Mouse (Mus musculus) hindbrain, embryonic 11.5 days (tissue): ENCODE measurements around the gene Cxcl10. TPM values are rescaled to one million over a fixed set of nuclear protein-coding genes. Genes with fewer than 3 reads are reported as not detected.

Experiments used
- ATAC-seq: fragments of 200-750 bp; cut with Nextera tagmentation; 2 replicates; pipeline ENCODE4 v1.8.0; 2017; ENCODE audit warnings: mild to moderate bottlenecking, moderate TSS enrichment, moderate library complexity; ENCODE audit not compliant: low FRiP score
- DNase-seq: peaks from one replicate; pipeline ENCODE4 v3.0.0-alpha.2; 2015; ENCODE audit warnings: low spot score
- H3K27ac ChIP-seq: fragments of 300-500 bp; sonication (generic); 2 replicates; pipeline ENCODE4 v1.5.1; 2014; ENCODE audit warnings: mild to moderate bottlenecking, low read depth, low read length
- H3K27me3 ChIP-seq: fragments of 300-500 bp; sonication (generic); 2 replicates; pipeline ENCODE4 v1.6.1; 2014; ENCODE audit warnings: mild to moderate bottlenecking, low read length, moderate library complexity, mixed read lengths; ENCODE audit not compliant: control insufficient read depth, insufficient read depth
- H3K36me3 ChIP-seq: fragments of 300-500 bp; sonication (generic); 2 replicates; pipeline ENCODE4 v1.6.1; 2014; ENCODE audit warnings: mild to moderate bottlenecking, low read length, moderate library complexity, mixed read lengths; ENCODE audit not compliant: control insufficient read depth, insufficient read depth
- H3K4me1 ChIP-seq: fragments of 300-500 bp; sonication (generic); replicated peaks from 2 replicates; pipeline ENCODE4 v1.6.1; 2014; ENCODE audit warnings: low read length, mixed read lengths; ENCODE audit not compliant: control insufficient read depth, insufficient read depth
- H3K4me2 ChIP-seq: fragments of 300-500 bp; sonication (generic); replicated peaks from 2 replicates; pipeline ENCODE4 v1.6.1; 2014; ENCODE audit warnings: mild to moderate bottlenecking, low read depth, low read length
- H3K4me3 ChIP-seq: fragments of 300-500 bp; sonication (generic); 2 replicates; pipeline ENCODE4 v1.5.1; 2014; ENCODE audit warnings: low read depth, low read length
- H3K9ac ChIP-seq: fragments of 300-500 bp; sonication (generic); 2 replicates; pipeline ENCODE4 v1.6.1; 2014; ENCODE audit warnings: low read depth, low read length
- H3K9me3 ChIP-seq: fragments of 300-500 bp; sonication (generic); 2 replicates; pipeline ENCODE4 v1.6.1; 2016; ENCODE audit warnings: low read length; ENCODE audit not compliant: control insufficient read depth
- WGBS: fragments of 180-500 bp; shearing (Covaris S2); extraction: QIAGEN DNeasy Blood & Tissue Kit; methylation state at CpG from one replicate; pipeline ENCODE4 v1.1.7; 2014; 5-methylcytosine and 5-hydroxymethylcytosine counted together
- polyA plus RNA-seq: library from polyadenylated mRNA; unstranded; fragments of >200 nt; fragmentation: Nextera tagmentation; extraction: Ambion mirVana; gene quantifications from 2 replicates; pipeline ENCODE4 v1.2.1, GENCODE M21; 2014

The Cxcl10 gene
- polyA plus RNA-seq, 1 experiment from 2014 or later = 0.57 TPM

GRCm38 (mm10) chr5:92336743-92337142, 11.9 kb downstream of the Cxcl10 start:
- WGBS = 86% methylated on average over 3 of the region's 3 CpGs
- H3K4me3 ChIP-seq = no peak overlapping the region
- no peaks in the 10 kb centered on the region for H3K36me3 ChIP-seq
- no peaks in the 10 kb centered on the region for H3K9me3 ChIP-seq
- DNase-seq (no peak), ATAC-seq (no peak)
- H3K4me2 ChIP-seq = no peak overlapping the region
- no peak overlapping the region for H3K9ac ChIP-seq
- H3K4me1 ChIP-seq = no peaks in the 10 kb centered on the region
- H3K27ac ChIP-seq = no peak overlapping the region
- no peaks in the 10 kb centered on the region for H3K27me3 ChIP-seq

DNA sequence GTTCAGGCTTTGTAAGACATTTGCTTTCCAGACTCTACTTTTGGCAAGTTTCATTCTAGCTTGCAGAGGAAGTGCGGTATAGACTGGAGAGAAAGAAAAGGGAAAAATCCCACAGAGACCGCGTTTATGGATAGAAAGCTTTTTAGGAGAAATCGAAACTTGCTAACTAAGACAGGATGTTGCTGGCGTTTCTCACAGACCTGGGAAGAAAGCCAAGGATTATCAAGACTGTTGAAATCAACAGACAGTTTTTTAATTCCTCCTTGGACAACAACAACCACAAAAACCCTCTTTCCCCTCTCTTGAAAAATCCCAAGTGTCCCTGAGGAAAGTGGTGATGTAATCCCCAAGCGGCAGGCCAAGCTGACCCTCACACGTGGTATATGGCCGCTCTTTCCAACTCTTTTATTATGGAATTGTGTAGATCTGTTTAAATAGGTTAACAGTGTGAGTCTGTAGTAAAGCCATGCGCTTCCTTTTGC, 16.3 kb downstream of the Cxcl10 start:
- DNase-seq (no peak), ATAC-seq (no peak)
- Histone ChIP-seq H3K4me1 (no peaks in the 10 kb centered on the region), H3K9me3 (no peaks in the 10 kb centered on the region), H3K27ac (no peak overlapping the region), H3K9ac (no peak overlapping the region), H3K4me2 (no peak overlapping the region), H3K36me3 (no peaks in the 10 kb centered on the region), H3K4me3 (no peak overlapping the region), H3K27me3 (no peaks in the 10 kb centered on the region)
- WGBS = 84% methylated on average over 9 of the region's 9 CpGs

DNA sequence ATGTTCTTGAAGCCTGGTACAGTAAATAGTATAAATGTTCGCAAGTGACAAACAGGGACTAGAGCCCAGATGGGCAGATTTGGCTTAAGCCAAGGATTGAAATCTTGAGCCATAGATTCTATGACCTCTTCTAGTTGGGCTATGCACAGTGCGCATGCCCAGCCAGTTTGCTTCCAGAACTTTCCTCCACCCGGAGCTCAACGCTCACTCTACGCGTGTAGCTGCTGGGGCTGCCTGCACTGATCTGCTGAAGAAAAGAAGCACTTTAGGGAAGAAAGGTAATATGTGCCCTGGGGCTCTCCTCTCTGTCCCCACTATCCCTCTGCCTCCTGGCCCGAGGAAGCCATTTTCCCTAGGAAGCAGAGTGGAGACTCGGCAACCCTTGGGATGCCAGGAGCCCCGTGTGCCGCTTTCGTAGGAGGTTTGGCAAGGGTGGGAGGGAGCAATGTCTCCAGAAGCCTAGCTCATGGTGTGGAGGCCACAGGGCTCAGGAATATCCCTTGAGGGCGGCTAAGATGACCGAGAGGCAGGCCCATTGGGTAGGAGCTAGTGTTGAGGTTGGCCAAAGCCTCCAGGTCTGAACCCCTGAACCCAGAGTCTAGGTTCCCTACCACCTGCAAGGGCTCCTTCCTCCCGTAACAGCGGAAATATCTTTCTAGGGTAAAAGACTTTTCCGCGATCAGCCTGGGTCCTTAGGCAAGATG, 16.9 kb downstream of the Cxcl10 start, which contains the start of gene Art3:
Art3 (plus strand) TSS at position 193 of the 704 bp plus-strand sequence.
- Histone ChIP-seq H3K4me1 (no peaks in the 10 kb centered on the region), H3K27ac (no peak within 1 kb of the TSS), H3K4me2 (no peak within 1 kb of the TSS), H3K9ac (no peak within 1 kb of the TSS), H3K4me3 (no peak within 1 kb of the TSS), H3K9me3 (no peaks in the 10 kb centered on the region), H3K36me3 (no peaks in the 10 kb centered on the region), H3K27me3 (no peaks in the 10 kb centered on the region)
- DNase-seq = no peak
- 93% methylated on average over 17 of the region's 17 CpGs for WGBS
- no peak for ATAC-seq

DNA sequence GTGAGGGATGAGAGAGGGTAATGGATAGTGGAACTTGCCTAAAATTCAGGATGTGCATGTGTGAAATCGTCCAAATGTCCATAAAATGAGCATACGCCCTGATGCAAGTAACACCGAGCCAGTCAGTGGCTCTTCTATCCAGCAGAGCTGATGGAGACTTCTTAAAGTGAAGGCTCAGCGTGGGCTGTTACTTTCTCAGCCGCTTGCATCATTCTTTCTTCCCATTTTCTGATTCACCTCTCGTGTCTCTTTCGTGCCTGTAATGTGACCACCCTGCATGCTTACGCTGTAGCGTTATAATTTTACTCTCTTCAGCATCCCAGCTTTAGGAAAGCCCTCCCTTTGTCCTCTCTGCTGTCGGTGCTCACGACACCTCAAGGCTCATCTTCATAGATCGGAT, 17.6 kb downstream of the Cxcl10 start:
- H3K9me3 ChIP-seq = no peaks in the 10 kb centered on the region
- no peak overlapping the region for H3K27ac ChIP-seq
- H3K4me1 ChIP-seq = no peaks in the 10 kb centered on the region
- DNase-seq (no peak), ATAC-seq (no peak)
- H3K36me3 ChIP-seq = no peaks in the 10 kb centered on the region
- H3K4me3 ChIP-seq = no peak overlapping the region
- 88% methylated on average over 12 of the region's 12 CpGs for WGBS
- no peak overlapping the region for H3K9ac ChIP-seq
- H3K4me2 ChIP-seq = no peak overlapping the region
- H3K27me3 ChIP-seq = no peaks in the 10 kb centered on the region

DNA sequence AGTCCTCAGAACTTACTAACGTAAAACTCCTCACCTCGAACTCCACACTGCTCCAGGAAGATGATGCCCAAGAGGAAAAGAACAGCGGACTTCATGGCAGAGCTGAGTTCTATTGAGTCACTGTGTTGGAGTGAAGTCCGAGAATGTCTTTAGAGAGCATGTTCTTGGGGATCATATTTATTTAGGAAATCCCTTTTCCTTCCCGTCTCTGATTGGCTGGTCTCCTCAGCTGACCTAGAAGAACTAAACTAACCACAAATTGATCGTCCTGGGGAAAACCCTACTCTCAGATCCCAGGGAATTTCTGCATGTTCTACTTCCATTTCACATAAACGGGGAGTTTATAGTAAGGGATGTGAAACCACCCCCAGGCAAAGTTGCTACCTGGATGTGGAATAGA, 20.8 kb downstream of the Cxcl10 start, which contains the start of gene Cxcl9:
Cxcl9 (minus strand) TSS at position 151 of the 400 bp plus-strand sequence.
- H3K4me1 ChIP-seq = no peaks in the 10 kb centered on the region
- H3K9me3 ChIP-seq = no peaks in the 10 kb centered on the region
- H3K4me2 ChIP-seq = no peak within 1 kb of the TSS
- no peak for DNase-seq
- 88% methylated on average over 7 of the region's 7 CpGs for WGBS
- no peak within 1 kb of the TSS for H3K9ac ChIP-seq
- H3K27ac ChIP-seq = no peak within 1 kb of the TSS
- H3K27me3 ChIP-seq = no peaks in the 10 kb centered on the region
- no peak within 1 kb of the TSS for H3K4me3 ChIP-seq
- no peaks in the 10 kb centered on the region for H3K36me3 ChIP-seq
- no peak for ATAC-seq

GRCm38 (mm10) chr5:92327367-92327766, 21.3 kb downstream of the Cxcl10 start:
- no peak overlapping the region for H3K4me3 ChIP-seq
- no peak overlapping the region for H3K27ac ChIP-seq
- no peak for ATAC-seq
- H3K27me3 ChIP-seq = no peaks in the 10 kb centered on the region
- WGBS = 85% methylated on average over 6 of the region's 6 CpGs
- DNase-seq = no peak
- H3K4me1 ChIP-seq = no peaks in the 10 kb centered on the region
- H3K9me3 ChIP-seq = no peaks in the 10 kb centered on the region
- no peak overlapping the region for H3K4me2 ChIP-seq
- H3K9ac ChIP-seq = no peak overlapping the region
- no peaks in the 10 kb centered on the region for H3K36me3 ChIP-seq

GRCm38 (mm10) chr5:92323264-92323663, 25.4 kb downstream of the Cxcl10 start:
- Histone ChIP-seq H3K4me3 (no peak overlapping the region), H3K36me3 (no peaks in the 10 kb centered on the region), H3K4me2 (no peak overlapping the region), H3K9me3 (no peaks in the 10 kb centered on the region), H3K27me3 (no peaks in the 10 kb centered on the region), H3K9ac (no peak overlapping the region), H3K27ac (no peak overlapping the region), H3K4me1 (no peaks in the 10 kb centered on the region)
- WGBS = 90% methylated on average over 5 of the region's 5 CpGs
- ATAC-seq = no peak
- no peak for DNase-seq

- WGBS = 87% methylated on average over 4 of the region's 4 CpGs
Observed at GRCm38 (mm10) chr5:92322612-92323011, 26.1 kb downstream of the Cxcl10 start.

More at GRCm38 (mm10) chr5:92322612-92323011, 26.1 kb downstream of the Cxcl10 start:
- H3K4me2 ChIP-seq = no peak overlapping the region
- no peaks in the 10 kb centered on the region for H3K27me3 ChIP-seq
- H3K4me1 ChIP-seq = no peaks in the 10 kb centered on the region
- no peak overlapping the region for H3K9ac ChIP-seq
- H3K36me3 ChIP-seq = no peaks in the 10 kb centered on the region
- no peak overlapping the region for H3K27ac ChIP-seq
- no peaks in the 10 kb centered on the region for H3K9me3 ChIP-seq
- no peak overlapping the region for H3K4me3 ChIP-seq
- ATAC-seq (no peak), DNase-seq (no peak)
